ENCODE assay signal across 26 mouse cellular contexts in genomic region chr11:83451281-83451680, GRCm38 (mm10). TPM values are rescaled to one million over a fixed set of nuclear protein-coding genes. Genes with fewer than 3 reads are reported as not detected.
"Had no signal": no experiment of that assay in that cellular context is flagged by ENCODE, and none has a peak within 500 bp of the region (broad histone marks: within the 10 kb centered on the region; RNA-seq: fewer than 3 reads in every experiment).

No protein-coding gene starts in this region.

- H3K4me3 ChIP-seq: heart, embryonic 13.5 days; heart, embryonic 15.5 days; hindbrain, embryonic 13.5 days; hindbrain, embryonic 15.5 days; kidney, embryonic 15.5 days; layer of hippocampus, adult 2 months; left cerebral cortex, adult 2 months; limb, embryonic 10.5 days; limb, embryonic 12.5 days; liver, embryonic 13.5 days; liver, embryonic 15.5 days had no signal

- H3K27ac ChIP-seq: heart, embryonic 13.5 days; heart, embryonic 15.5 days; hindbrain, embryonic 13.5 days; hindbrain, embryonic 15.5 days; hindbrain, postnatal 0 days; kidney, embryonic 15.5 days; kidney, postnatal 0 days; layer of hippocampus, adult 2 months; left cerebral cortex, adult 2 months; limb, embryonic 10.5 days; limb, embryonic 12.5 days; liver, embryonic 13.5 days; liver, embryonic 15.5 days had no signal

- H3K9me3 ChIP-seq: heart, embryonic 13.5 days; heart, embryonic 15.5 days; hindbrain, embryonic 13.5 days; hindbrain, embryonic 15.5 days; kidney, embryonic 15.5 days; limb, embryonic 10.5 days; limb, embryonic 12.5 days; liver, embryonic 13.5 days; liver, embryonic 15.5 days had no signal

- H3K36me3 ChIP-seq: heart, embryonic 15.5 days; hindbrain, embryonic 13.5 days; hindbrain, embryonic 15.5 days; kidney, embryonic 15.5 days; limb, embryonic 10.5 days; limb, embryonic 12.5 days; liver, embryonic 13.5 days; liver, embryonic 15.5 days had no signal

- DNase-seq: gastrocnemius, postnatal 14 days; gastrocnemius, postnatal 36 days; heart, adult 18-20 months; heart, postnatal 10 days; heart, postnatal 36 days; kidney, adult 11 months; kidney, adult 2 months; kidney, adult 9 months; kidney, postnatal 14 days; kidney, postnatal 4 days; liver; liver, embryonic 13.5 days; liver, postnatal 0 days had no signal

RNA-seq across cellular contexts. Expression of gene 1700020L24Rik, which starts 13.8 kb away (rescaled TPM):
- polyA plus RNA-seq: hindbrain, embryonic 13.5 days had no signal

RNA-seq across cellular contexts. Expression of gene Gas2l2, which starts 22.0 kb away (rescaled TPM):
- polyA plus RNA-seq: heart, embryonic 13.5 days; kidney, adult 2 months; kidney, embryonic 15.5 days; kidney, postnatal 0 days; limb, embryonic 10.5 days; limb, embryonic 12.5 days; liver, embryonic 11.5 days; liver, embryonic 13.5 days; liver, embryonic 15.5 days; liver, postnatal 0 days had no signal

RNA-seq across cellular contexts. Expression of gene Rasl10b, which starts 42.3 kb away (rescaled TPM):
- polyA plus RNA-seq: liver, postnatal 0 days had no signal
